Mouse (Mus musculus): ENCODE measurements around the gene Maml2. TPM values are rescaled to one million over a fixed set of nuclear protein-coding genes. Genes with fewer than 3 reads are reported as not detected.

The Maml2 gene
- total RNA-seq, 1 experiment = 1.9 TPM

GRCm38 (mm10) chr9:13479275-13479674 lies 181.5 kb downstream of the Maml2 start:
- Histone ChIP-seq H3K27ac (ENCODE audit: insufficient read depth, low read depth, low read length, poor library complexity, severe bottlenecking) (no peak overlapping the region), H3K9ac (ENCODE audit: insufficient read depth, low read depth, low read length, poor library complexity, severe bottlenecking) (no peak overlapping the region), H3K4me1 (ENCODE audit: control insufficient read depth in 2 of 2, insufficient read depth in 2 of 2, low read length in 2 of 2, poor library complexity in 1 of 2) (no peaks in the 10 kb centered on the region), H3K9me3 (ENCODE audit: control insufficient read depth, insufficient read depth, low read depth, low read length) (no peaks in the 10 kb centered on the region), H3K36me3 (ENCODE audit: control insufficient read depth, insufficient read depth, low read length, poor library complexity, severe bottlenecking) (no peaks in the 10 kb centered on the region), H3K4me3 (ENCODE audit: insufficient read depth in 1 of 2, low read depth in 1 of 2, low read length in 2 of 2, poor library complexity in 1 of 2, severe bottlenecking in 1 of 2) (no peak overlapping the region)
- in situ Hi-C loops (cut with MboI; ENCODE audit: low sequenced_read_pairs in 2 of 2, unreplicated experiment in 2 of 2) = no loop called here
- no peak for DNase-seq (ENCODE audit: low read depth, low spot score)
- TF ChIP-seq HCFC1 (IDR thresholded peaks at IDR 0.05; ENCODE audit: borderline replicate concordance, insufficient read depth, low read length) = no peak
- no peak for TF ChIP-seq ZNF384 (IDR thresholded peaks at IDR 0.05; ENCODE audit: low read depth, low read length)
- no peak for TF ChIP-seq MAFK (IDR thresholded peaks at IDR 0.05; ENCODE audit: insufficient read depth, low read depth, low read length)
- no peak for TF ChIP-seq CHD2 (IDR thresholded peaks at IDR 0.05; ENCODE audit: low read depth, low read length)
- TF ChIP-seq ZC3H11A (IDR thresholded peaks at IDR 0.05; ENCODE audit: borderline replicate concordance, low read depth, low read length) = no peak

- in situ Hi-C loops (cut with MboI; ENCODE audit: low sequenced_read_pairs in 2 of 2, unreplicated experiment in 2 of 2) = no loop called here
- H3K9ac ChIP-seq (ENCODE audit: insufficient read depth, low read depth, low read length, poor library complexity, severe bottlenecking) = no peak overlapping the region
- H3K27ac ChIP-seq (ENCODE audit: insufficient read depth, low read depth, low read length, poor library complexity, severe bottlenecking) = no peak overlapping the region
- H3K9me3 ChIP-seq (ENCODE audit: control insufficient read depth, insufficient read depth, low read depth, low read length) = no peaks in the 10 kb centered on the region
- no peak overlapping the region for H3K4me3 ChIP-seq (ENCODE audit: insufficient read depth in 1 of 2, low read depth in 1 of 2, low read length in 2 of 2, poor library complexity in 1 of 2, severe bottlenecking in 1 of 2)
- TF ChIP-seq HCFC1 (IDR thresholded peaks at IDR 0.05; ENCODE audit: borderline replicate concordance, insufficient read depth, low read length) (no peak), CHD2 (IDR thresholded peaks at IDR 0.05; ENCODE audit: low read depth, low read length) (no peak), ZNF384 (IDR thresholded peaks at IDR 0.05; ENCODE audit: low read depth, low read length) (no peak), ZC3H11A (IDR thresholded peaks at IDR 0.05; ENCODE audit: borderline replicate concordance, low read depth, low read length) (no peak), MAFK (IDR thresholded peaks at IDR 0.05; ENCODE audit: insufficient read depth, low read depth, low read length) (no peak)
- H3K4me1 ChIP-seq (ENCODE audit: control insufficient read depth in 2 of 2, insufficient read depth in 2 of 2, low read length in 2 of 2, poor library complexity in 1 of 2) = no peaks in the 10 kb centered on the region
- no peaks in the 10 kb centered on the region for H3K36me3 ChIP-seq (ENCODE audit: control insufficient read depth, insufficient read depth, low read length, poor library complexity, severe bottlenecking)
- DNase-seq (ENCODE audit: low read depth, low spot score) = no peak
Observed at GRCm38 (mm10) chr9:13483199-13484068, 185.7 kb downstream of the Maml2 start.

- Histone ChIP-seq H3K9ac (ENCODE audit: insufficient read depth, low read depth, low read length, poor library complexity, severe bottlenecking) (no peak overlapping the region), H3K27ac (ENCODE audit: insufficient read depth, low read depth, low read length, poor library complexity, severe bottlenecking) (no peak overlapping the region), H3K36me3 (ENCODE audit: control insufficient read depth, insufficient read depth, low read length, poor library complexity, severe bottlenecking) (no peaks in the 10 kb centered on the region), H3K4me1 (ENCODE audit: control insufficient read depth in 2 of 2, insufficient read depth in 2 of 2, low read length in 2 of 2, poor library complexity in 1 of 2) (no peaks in the 10 kb centered on the region), H3K4me3 (ENCODE audit: insufficient read depth in 1 of 2, low read depth in 1 of 2, low read length in 2 of 2, poor library complexity in 1 of 2, severe bottlenecking in 1 of 2) (no peak overlapping the region), H3K9me3 (ENCODE audit: control insufficient read depth, insufficient read depth, low read depth, low read length) (no peaks in the 10 kb centered on the region)
- TF ChIP-seq MAFK (IDR thresholded peaks at IDR 0.05; ENCODE audit: insufficient read depth, low read depth, low read length) (no peak), CHD2 (IDR thresholded peaks at IDR 0.05; ENCODE audit: low read depth, low read length) (no peak), ZC3H11A (IDR thresholded peaks at IDR 0.05; ENCODE audit: borderline replicate concordance, low read depth, low read length) (no peak), HCFC1 (IDR thresholded peaks at IDR 0.05; ENCODE audit: borderline replicate concordance, insufficient read depth, low read length) (no peak), ZNF384 (IDR thresholded peaks at IDR 0.05; ENCODE audit: low read depth, low read length) (no peak)
- in situ Hi-C loops (cut with MboI; ENCODE audit: low sequenced_read_pairs in 2 of 2, unreplicated experiment in 2 of 2) = no loop called here
- DNase-seq (ENCODE audit: low read depth, low spot score) = no peak
Observed at GRCm38 (mm10) chr9:13484267-13485240, 186.8 kb downstream of the Maml2 start.

- no peak for DNase-seq (ENCODE audit: low read depth, low spot score)
- no peak overlapping the region for H3K4me3 ChIP-seq (ENCODE audit: insufficient read depth in 1 of 2, low read depth in 1 of 2, low read length in 2 of 2, poor library complexity in 1 of 2, severe bottlenecking in 1 of 2)
- no peaks in the 10 kb centered on the region for H3K36me3 ChIP-seq (ENCODE audit: control insufficient read depth, insufficient read depth, low read length, poor library complexity, severe bottlenecking)
- no peaks in the 10 kb centered on the region for H3K9me3 ChIP-seq (ENCODE audit: control insufficient read depth, insufficient read depth, low read depth, low read length)
- no peak overlapping the region for H3K9ac ChIP-seq (ENCODE audit: insufficient read depth, low read depth, low read length, poor library complexity, severe bottlenecking)
- in situ Hi-C loops (cut with MboI; ENCODE audit: low sequenced_read_pairs in 2 of 2, unreplicated experiment in 2 of 2) = no loop called here
- H3K4me1 ChIP-seq (ENCODE audit: control insufficient read depth in 2 of 2, insufficient read depth in 2 of 2, low read length in 2 of 2, poor library complexity in 1 of 2) = no peaks in the 10 kb centered on the region
- no peak overlapping the region for H3K27ac ChIP-seq (ENCODE audit: insufficient read depth, low read depth, low read length, poor library complexity, severe bottlenecking)
- TF ChIP-seq CHD2 (IDR thresholded peaks at IDR 0.05; ENCODE audit: low read depth, low read length) (no peak), ZC3H11A (IDR thresholded peaks at IDR 0.05; ENCODE audit: borderline replicate concordance, low read depth, low read length) (no peak), MAFK (IDR thresholded peaks at IDR 0.05; ENCODE audit: insufficient read depth, low read depth, low read length) (no peak), HCFC1 (IDR thresholded peaks at IDR 0.05; ENCODE audit: borderline replicate concordance, insufficient read depth, low read length) (no peak), ZNF384 (IDR thresholded peaks at IDR 0.05; ENCODE audit: low read depth, low read length) (no peak)
Observed at GRCm38 (mm10) chr9:13485914-13486313, 188.2 kb downstream of the Maml2 start.
